Mouse (Mus musculus): ENCODE measurements around the gene Grk1. TPM values are rescaled to one million over a fixed set of nuclear protein-coding genes. Genes with fewer than 3 reads are reported as not detected.

Gene Grk1
- polyA plus RNA-seq, 1 experiment from 2014 or later = not detected

GRCm38 (mm10) chr8:13387728-13388127, 17.2 kb upstream of the Grk1 start:
- H3K9me3 ChIP-seq (ENCODE audit: control insufficient read depth, low read length) = no peaks in the 10 kb centered on the region
- H3K36me3 ChIP-seq (ENCODE audit: control insufficient read depth, insufficient read depth, low read length) = no peaks in the 10 kb centered on the region
- no peak for ATAC-seq (ENCODE audit: low read depth)
- H3K4me3 ChIP-seq (ENCODE audit: low read length) = no peak overlapping the region
- H3K27ac ChIP-seq (ENCODE audit: low read length) = no peak overlapping the region
- H3K4me1 ChIP-seq (replicated peaks; ENCODE audit: control insufficient read depth, insufficient read depth, low read length) = no peaks in the 10 kb centered on the region
- H3K27me3 ChIP-seq (ENCODE audit: control insufficient read depth, insufficient read depth, low read depth, low read length) = no peaks in the 10 kb centered on the region
- no peak overlapping the region for H3K4me2 ChIP-seq (ENCODE audit: low read depth, low read length)
- WGBS = 76% methylated on average over 8 of the region's 8 CpGs
- no peak overlapping the region for H3K9ac ChIP-seq (ENCODE audit: low read length)

GRCm38 (mm10) chr8:13388744-13389143, 16.1 kb upstream of the Grk1 start:
- Histone ChIP-seq H3K9me3 (ENCODE audit: control insufficient read depth, low read length) (no peaks in the 10 kb centered on the region), H3K4me1 (replicated peaks; ENCODE audit: control insufficient read depth, insufficient read depth, low read length) (no peaks in the 10 kb centered on the region), H3K4me2 (ENCODE audit: low read depth, low read length) (no peak overlapping the region), H3K36me3 (ENCODE audit: control insufficient read depth, insufficient read depth, low read length) (no peaks in the 10 kb centered on the region), H3K4me3 (ENCODE audit: low read length) (no peak overlapping the region), H3K27ac (ENCODE audit: low read length) (no peak overlapping the region), H3K9ac (ENCODE audit: low read length) (no peak overlapping the region), H3K27me3 (ENCODE audit: control insufficient read depth, insufficient read depth, low read depth, low read length) (no peaks in the 10 kb centered on the region)
- 72% methylated on average over 2 of the region's 2 CpGs for WGBS
- no peak for ATAC-seq (ENCODE audit: low read depth)

GRCm38 (mm10) chr8:13393869-13394268, 11.0 kb upstream of the Grk1 start:
- Histone ChIP-seq H3K9me3 (ENCODE audit: control insufficient read depth, low read length) (no peaks in the 10 kb centered on the region), H3K27ac (ENCODE audit: low read length) (no peak overlapping the region), H3K4me3 (ENCODE audit: low read length) (no peak overlapping the region), H3K9ac (ENCODE audit: low read length) (no peak overlapping the region), H3K36me3 (ENCODE audit: control insufficient read depth, insufficient read depth, low read length) (no peaks in the 10 kb centered on the region), H3K27me3 (ENCODE audit: control insufficient read depth, insufficient read depth, low read depth, low read length) (no peaks in the 10 kb centered on the region), H3K4me1 (replicated peaks; ENCODE audit: control insufficient read depth, insufficient read depth, low read length) (no peaks in the 10 kb centered on the region), H3K4me2 (ENCODE audit: low read depth, low read length) (no peak overlapping the region)
- 86% methylated on average over 7 of the region's 7 CpGs for WGBS
- ATAC-seq (ENCODE audit: low read depth) = no peak

- H3K9ac ChIP-seq (ENCODE audit: low read length) = no peak within 1 kb of the TSS
- WGBS = 74% methylated on average over 5 of the region's 5 CpGs
- no peak within 1 kb of the TSS for H3K4me3 ChIP-seq (ENCODE audit: low read length)
- no peaks in the 10 kb centered on the region for H3K36me3 ChIP-seq (ENCODE audit: control insufficient read depth, insufficient read depth, low read length)
- no peaks in the 10 kb centered on the region for H3K27me3 ChIP-seq (ENCODE audit: control insufficient read depth, insufficient read depth, low read depth, low read length)
- no peaks in the 10 kb centered on the region for H3K9me3 ChIP-seq (ENCODE audit: control insufficient read depth, low read length)
- H3K4me1 ChIP-seq (replicated peaks; ENCODE audit: control insufficient read depth, insufficient read depth, low read length) = no peaks in the 10 kb centered on the region
- H3K4me2 ChIP-seq (ENCODE audit: low read depth, low read length) = no peak within 1 kb of the TSS
- ATAC-seq (ENCODE audit: low read depth) = no peak
- H3K27ac ChIP-seq (ENCODE audit: low read length) = no peak within 1 kb of the TSS
Measured at GRCm38 (mm10) chr8:13396725-13397124, 8.2 kb upstream of the Grk1 start, which contains the start of gene Atp4b. TSS of gene Atp4b (minus strand) at chr8:13396825.

- no peak for ATAC-seq (ENCODE audit: low read depth)
- H3K9me3 ChIP-seq (ENCODE audit: control insufficient read depth, low read length) = no peaks in the 10 kb centered on the region
- no peak overlapping the region for H3K4me3 ChIP-seq (ENCODE audit: low read length)
- WGBS = 37% methylated on average over 6 of the region's 6 CpGs
- H3K27me3 ChIP-seq (ENCODE audit: control insufficient read depth, insufficient read depth, low read depth, low read length) = no peaks in the 10 kb centered on the region
- no peaks in the 10 kb centered on the region for H3K4me1 ChIP-seq (replicated peaks; ENCODE audit: control insufficient read depth, insufficient read depth, low read length)
- H3K36me3 ChIP-seq (ENCODE audit: control insufficient read depth, insufficient read depth, low read length) = no peaks in the 10 kb centered on the region
- no peak overlapping the region for H3K4me2 ChIP-seq (ENCODE audit: low read depth, low read length)
- H3K27ac ChIP-seq (ENCODE audit: low read length) = no peak overlapping the region
- H3K9ac ChIP-seq (ENCODE audit: low read length) = no peak overlapping the region
Measured at GRCm38 (mm10) chr8:13403517-13403916, 1.4 kb upstream of the Grk1 start.

GRCm38 (mm10) chr8:13406011-13406410, 1.1 kb downstream of the Grk1 start:
- Histone ChIP-seq H3K4me3 (ENCODE audit: low read length) (no peak overlapping the region), H3K4me2 (ENCODE audit: low read depth, low read length) (no peak overlapping the region), H3K27ac (ENCODE audit: low read length) (no peak overlapping the region), H3K9me3 (ENCODE audit: control insufficient read depth, low read length) (no peaks in the 10 kb centered on the region), H3K27me3 (ENCODE audit: control insufficient read depth, insufficient read depth, low read depth, low read length) (no peaks in the 10 kb centered on the region), H3K36me3 (ENCODE audit: control insufficient read depth, insufficient read depth, low read length) (no peaks in the 10 kb centered on the region), H3K4me1 (replicated peaks; ENCODE audit: control insufficient read depth, insufficient read depth, low read length) (no peaks in the 10 kb centered on the region), H3K9ac (ENCODE audit: low read length) (no peak overlapping the region)
- no peak for ATAC-seq (ENCODE audit: low read depth)
- WGBS = 80% methylated on average over 5 of the region's 5 CpGs

GRCm38 (mm10) chr8:13411597-13411996, 6.7 kb downstream of the Grk1 start:
- ATAC-seq (ENCODE audit: low read depth) = no peak
- Histone ChIP-seq H3K4me2 (ENCODE audit: low read depth, low read length) (no peak overlapping the region), H3K36me3 (ENCODE audit: control insufficient read depth, insufficient read depth, low read length) (no peaks in the 10 kb centered on the region), H3K9ac (ENCODE audit: low read length) (no peak overlapping the region), H3K9me3 (ENCODE audit: control insufficient read depth, low read length) (no peaks in the 10 kb centered on the region), H3K4me1 (replicated peaks; ENCODE audit: control insufficient read depth, insufficient read depth, low read length) (no peaks in the 10 kb centered on the region), H3K4me3 (ENCODE audit: low read length) (no peak overlapping the region), H3K27ac (ENCODE audit: low read length) (no peak overlapping the region), H3K27me3 (ENCODE audit: control insufficient read depth, insufficient read depth, low read depth, low read length) (no peaks in the 10 kb centered on the region)
- WGBS = 27% methylated on average over 6 of the region's 6 CpGs

GRCm38 (mm10) chr8:13412891-13413558, 8.1 kb downstream of the Grk1 start:
- Histone ChIP-seq H3K9ac (ENCODE audit: low read length) (no peak overlapping the region), H3K9me3 (ENCODE audit: control insufficient read depth, low read length) (no peaks in the 10 kb centered on the region), H3K36me3 (ENCODE audit: control insufficient read depth, insufficient read depth, low read length) (no peaks in the 10 kb centered on the region), H3K27me3 (ENCODE audit: control insufficient read depth, insufficient read depth, low read depth, low read length) (no peaks in the 10 kb centered on the region), H3K4me2 (ENCODE audit: low read depth, low read length) (no peak overlapping the region), H3K27ac (ENCODE audit: low read length) (no peak overlapping the region), H3K4me1 (replicated peaks; ENCODE audit: control insufficient read depth, insufficient read depth, low read length) (no peaks in the 10 kb centered on the region), H3K4me3 (ENCODE audit: low read length) (no peak overlapping the region)
- 62% methylated on average over 13 of the region's 13 CpGs for whole genome bisulfite sequencing
- no peak; the same call in 1 of the 2 replicates for ATAC-seq (ENCODE audit: low read depth)

- Histone ChIP-seq H3K9me3 (ENCODE audit: control insufficient read depth, low read length) (no peaks in the 10 kb centered on the region), H3K27me3 (ENCODE audit: control insufficient read depth, insufficient read depth, low read depth, low read length) (no peaks in the 10 kb centered on the region)
- ATAC-seq (ENCODE audit: low read depth) = no peak; the same call in 1 of the 2 replicates
Measured at GRCm38 (mm10) chr8:13413823-13414390, 9.0 kb downstream of the Grk1 start.

More at GRCm38 (mm10) chr8:13413823-13414390, 9.0 kb downstream of the Grk1 start:
- H3K4me3 ChIP-seq (ENCODE audit: low read length) = no peak overlapping the region
- no peak overlapping the region for H3K27ac ChIP-seq (ENCODE audit: low read length)
- H3K4me2 ChIP-seq (ENCODE audit: low read depth, low read length) = no peak overlapping the region
- no peaks in the 10 kb centered on the region for H3K36me3 ChIP-seq (ENCODE audit: control insufficient read depth, insufficient read depth, low read length)
- WGBS = 34% methylated on average over 12 of the region's 12 CpGs
- no peaks in the 10 kb centered on the region for H3K4me1 ChIP-seq (replicated peaks; ENCODE audit: control insufficient read depth, insufficient read depth, low read length)
- no peak overlapping the region for H3K9ac ChIP-seq (ENCODE audit: low read length)
